Mouse (Mus musculus): ENCODE measurements at regions not wholly inside any gene's neighbourhood (a gene's known extent, or its start where the extent isn't known, plus 50 kb on each side); places are given as distances from the start of the nearest gene placed in this dataset.

DNA sequence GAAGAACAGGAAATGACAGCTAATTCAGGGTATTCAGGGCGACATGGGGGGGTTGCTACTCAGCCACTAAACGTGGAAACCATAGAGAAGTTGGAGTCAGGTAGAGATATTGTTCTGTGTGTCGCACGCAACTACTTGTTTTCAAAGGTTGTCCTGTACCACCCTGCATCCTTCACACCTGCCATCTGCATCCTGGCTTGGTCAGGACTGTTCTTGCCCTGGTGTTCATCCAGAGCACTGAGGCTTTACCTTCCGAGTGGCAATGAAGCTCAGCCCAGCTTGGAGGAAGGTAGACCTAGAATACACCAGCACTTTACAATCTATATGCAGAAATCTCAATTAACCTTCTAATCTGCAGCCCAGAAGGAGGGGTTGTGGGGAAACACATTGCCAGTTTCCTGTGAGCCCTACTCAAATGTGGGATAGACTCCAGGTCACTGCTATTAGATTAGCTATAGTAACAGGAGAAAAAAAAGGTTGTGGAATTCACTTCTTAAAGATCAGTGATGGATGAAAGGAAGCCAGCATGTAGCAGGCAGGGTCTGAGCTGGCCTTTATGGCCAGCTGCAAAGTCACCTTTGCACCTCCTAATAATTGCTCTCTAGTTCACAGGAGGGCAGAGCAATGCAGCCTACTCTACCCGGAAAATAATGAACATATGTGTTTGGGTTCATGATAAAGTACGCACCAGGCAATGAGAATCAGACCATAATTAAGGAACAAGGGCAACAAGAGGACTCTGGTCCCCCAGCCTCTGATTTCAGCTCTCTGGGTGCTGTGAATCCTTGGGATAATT lies 186.3 kb downstream of the Tcp10c start:
- Histone ChIP-seq H3K4me2 (replicated peaks; ENCODE audit: low read depth) (no peak overlapping the region), H3K36me3 (ENCODE audit: control insufficient read depth, insufficient read depth, low read length) (no peaks in the 10 kb centered on the region), H3K4me1 (replicated peaks; ENCODE audit: control insufficient read depth, insufficient read depth) (no peaks in the 10 kb centered on the region), H3K27me3 (ENCODE audit: control insufficient read depth, insufficient read depth, low read length) (no peaks in the 10 kb centered on the region), H3K27ac (replicated peaks) (no peak overlapping the region), H3K9ac (ENCODE audit: low read length) (no peak overlapping the region), H3K9me3 (ENCODE audit: control insufficient read depth, low read length) (0 out of 2 replicates have a peak, but pooled peaks cover 4% of the 10 kb centered on the region), H3K4me3 (ENCODE audit: low read depth, low read length) (no peak overlapping the region)
- DNase-seq (ENCODE audit: low spot score), result no peak
- 76% methylated on average over 7 of the region's 7 CpGs for WGBS
- peak; percentile 17; the same call in 1 of the 2 replicates for ATAC-seq (ENCODE audit: low FRiP score, low TSS enrichment)
- no peak for TF ChIP-seq EP300 (optimal IDR thresholded peaks at IDR 0.05)

DNA sequence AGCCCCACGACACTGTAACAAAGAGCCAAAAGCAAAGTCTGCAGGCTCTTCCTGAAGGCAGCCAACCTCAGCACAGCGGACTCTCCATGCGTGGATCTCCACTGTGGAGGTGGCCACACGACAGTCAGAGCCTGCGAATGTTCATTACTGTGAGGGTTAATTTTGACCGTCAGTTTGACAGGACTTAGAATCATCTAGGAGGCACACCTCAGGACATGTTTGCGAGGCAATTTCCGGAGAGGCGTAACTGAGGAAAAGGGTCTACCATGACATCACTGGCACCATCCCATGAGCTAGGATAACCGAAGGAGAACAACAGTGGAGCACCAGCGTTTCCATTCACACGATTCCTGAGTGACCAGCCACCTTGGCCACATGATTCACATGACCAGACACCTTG lies 186.9 kb downstream of the Tcp10c start:
- H3K27me3 ChIP-seq (ENCODE audit: control insufficient read depth, insufficient read depth, low read length), result no peaks in the 10 kb centered on the region
- no peak overlapping the region for H3K9ac ChIP-seq (ENCODE audit: low read length)
- H3K4me3 ChIP-seq (ENCODE audit: low read depth, low read length), result no peak overlapping the region
- 0 out of 2 replicates have a peak, but pooled peaks have one; percentile 9 for ATAC-seq (ENCODE audit: low FRiP score, low TSS enrichment)
- 0 out of 2 replicates have a peak, but pooled peaks cover 4% of the 10 kb centered on the region for H3K9me3 ChIP-seq (ENCODE audit: control insufficient read depth, low read length)
- WGBS, result 66% methylated on average over 12 of the region's 12 CpGs
- H3K36me3 ChIP-seq (ENCODE audit: control insufficient read depth, insufficient read depth, low read length), result no peaks in the 10 kb centered on the region
- no peak overlapping the region for H3K27ac ChIP-seq (replicated peaks)
- TF ChIP-seq EP300 (optimal IDR thresholded peaks at IDR 0.05) (no peak), CTCF (IDR thresholded peaks at IDR 0.05; ENCODE audit: low read depth) (no peak)
- no peak overlapping the region for H3K4me2 ChIP-seq (replicated peaks; ENCODE audit: low read depth)
- DNase-seq (ENCODE audit: low spot score), result no peak
- H3K4me1 ChIP-seq (replicated peaks; ENCODE audit: control insufficient read depth, insufficient read depth), result no peaks in the 10 kb centered on the region

DNA sequence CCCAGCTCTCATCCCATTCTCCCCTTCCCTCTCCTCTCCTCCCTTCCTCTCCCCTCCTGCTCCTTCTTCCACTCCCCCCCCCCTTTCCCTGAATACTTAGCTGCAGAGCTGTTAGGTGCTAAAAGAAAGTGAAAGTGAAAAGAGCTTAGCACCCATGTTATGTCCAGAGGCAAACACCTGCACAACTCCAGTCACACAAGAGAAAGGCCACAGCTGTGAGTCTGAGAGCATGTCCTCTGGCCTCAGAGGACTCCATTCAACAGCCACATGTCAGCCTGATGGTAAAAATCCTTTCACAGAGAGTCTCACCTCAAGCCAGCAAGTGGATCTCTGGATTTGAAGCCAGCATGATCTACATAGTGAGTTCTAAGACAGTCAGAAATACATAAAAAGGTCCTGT lies 187.9 kb downstream of the Tcp10c start:
- TF ChIP-seq EP300 (optimal IDR thresholded peaks at IDR 0.05) (no peak), CTCF (IDR thresholded peaks at IDR 0.05; ENCODE audit: low read depth) (no peak)
- H3K9me3 ChIP-seq (ENCODE audit: control insufficient read depth, low read length), result peaks cover 10% of the 10 kb centered on the region
- no peak overlapping the region for H3K4me3 ChIP-seq (ENCODE audit: low read depth, low read length)

GRCm38 (mm10) chr17:13542856-13543255 lies 188.5 kb downstream of the Tcp10c start:
- DNase-seq (ENCODE audit: low spot score) (no peak), ATAC-seq (ENCODE audit: low FRiP score, low TSS enrichment) (no peak)
- peaks cover 14% of the 10 kb centered on the region for H3K9me3 ChIP-seq (ENCODE audit: control insufficient read depth, low read length)
- no peak overlapping the region for H3K9ac ChIP-seq (ENCODE audit: low read length)
- no peak overlapping the region for H3K4me2 ChIP-seq (replicated peaks; ENCODE audit: low read depth)
- H3K36me3 ChIP-seq (ENCODE audit: control insufficient read depth, insufficient read depth, low read length), result no peaks in the 10 kb centered on the region
- 68% methylated on average over 10 of the region's 10 CpGs for WGBS
- no peaks in the 10 kb centered on the region for H3K4me1 ChIP-seq (replicated peaks; ENCODE audit: control insufficient read depth, insufficient read depth)
- no peak overlapping the region for H3K4me3 ChIP-seq (ENCODE audit: low read depth, low read length)
- no peak overlapping the region for H3K27ac ChIP-seq (replicated peaks)
- H3K27me3 ChIP-seq (ENCODE audit: control insufficient read depth, insufficient read depth, low read length), result no peaks in the 10 kb centered on the region
- TF ChIP-seq CTCF (IDR thresholded peaks at IDR 0.05; ENCODE audit: low read depth) (no peak), EP300 (optimal IDR thresholded peaks at IDR 0.05) (no peak)

More for the DNA sequence above, 187.9 kb downstream of the Tcp10c start:
- no peaks in the 10 kb centered on the region for H3K27me3 ChIP-seq (ENCODE audit: control insufficient read depth, insufficient read depth, low read length)
- no peak for DNase-seq (ENCODE audit: low spot score)
- H3K27ac ChIP-seq (replicated peaks), result no peak overlapping the region
- H3K4me2 ChIP-seq (replicated peaks; ENCODE audit: low read depth), result no peak overlapping the region
- ATAC-seq (ENCODE audit: low FRiP score, low TSS enrichment), result no peak
- H3K4me1 ChIP-seq (replicated peaks; ENCODE audit: control insufficient read depth, insufficient read depth), result no peaks in the 10 kb centered on the region
- H3K36me3 ChIP-seq (ENCODE audit: control insufficient read depth, insufficient read depth, low read length), result no peaks in the 10 kb centered on the region
- no peak overlapping the region for H3K9ac ChIP-seq (ENCODE audit: low read length)

DNA sequence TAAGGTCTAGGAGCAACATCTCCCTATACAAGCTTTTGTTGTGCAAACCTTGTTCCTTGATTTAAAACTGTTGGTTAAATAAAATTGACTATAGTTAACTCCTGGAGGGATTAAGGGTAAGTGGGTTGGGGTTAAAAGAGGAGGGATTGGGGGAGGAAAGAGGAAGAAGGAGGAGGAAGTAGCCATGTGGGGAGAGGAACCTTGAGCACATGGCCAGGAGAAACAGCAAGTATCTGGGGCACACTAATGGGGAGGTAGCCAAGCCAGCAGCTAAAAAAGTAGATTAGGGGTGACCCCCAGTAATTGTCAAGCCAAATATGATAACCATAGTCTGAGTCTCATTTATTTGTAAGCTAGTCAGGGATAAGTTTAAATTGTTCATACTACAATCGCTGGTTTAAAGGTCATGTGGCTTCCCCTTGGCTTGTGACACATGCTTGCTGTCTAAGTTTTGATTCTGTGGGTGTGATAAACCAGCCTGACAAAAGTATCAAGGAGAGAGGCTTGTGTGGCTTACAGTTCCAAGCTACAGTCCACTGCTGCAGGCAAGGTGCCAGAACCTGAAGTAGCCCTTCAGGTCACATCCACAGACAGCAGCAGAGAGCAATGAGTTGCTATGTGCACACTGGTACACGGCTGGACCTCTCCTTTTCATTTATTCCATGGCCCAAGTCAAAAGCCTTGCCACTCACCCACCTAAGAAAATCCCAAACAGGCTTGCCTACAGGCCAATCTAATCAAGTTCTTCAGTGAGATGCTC lies 189.8 kb downstream of the Tcp10c start:
- 55% methylated on average over 2 of the region's 2 CpGs for WGBS
- Histone ChIP-seq H3K9me3 (ENCODE audit: control insufficient read depth, low read length) (peaks cover 21% of the 10 kb centered on the region), H3K9ac (ENCODE audit: low read length) (no peak overlapping the region), H3K27me3 (ENCODE audit: control insufficient read depth, insufficient read depth, low read length) (no peaks in the 10 kb centered on the region), H3K4me1 (replicated peaks; ENCODE audit: control insufficient read depth, insufficient read depth) (no peaks in the 10 kb centered on the region), H3K4me3 (ENCODE audit: low read depth, low read length) (no peak overlapping the region), H3K27ac (replicated peaks) (no peak overlapping the region), H3K36me3 (ENCODE audit: control insufficient read depth, insufficient read depth, low read length) (no peaks in the 10 kb centered on the region), H3K4me2 (replicated peaks; ENCODE audit: low read depth) (no peak overlapping the region)
- no peak for TF ChIP-seq CTCF (IDR thresholded peaks at IDR 0.05; ENCODE audit: low read depth)
- no peak for TF ChIP-seq EP300 (optimal IDR thresholded peaks at IDR 0.05)
- ATAC-seq (ENCODE audit: low FRiP score, low TSS enrichment) (no peak), DNase-seq (ENCODE audit: low spot score) (no peak)

- TF ChIP-seq EP300 (optimal IDR thresholded peaks at IDR 0.05) (no peak), CTCF (IDR thresholded peaks at IDR 0.05; ENCODE audit: low read depth) (no peak)
- Histone ChIP-seq H3K9me3 (ENCODE audit: control insufficient read depth, low read length) (peaks cover 21% of the 10 kb centered on the region), H3K4me3 (ENCODE audit: low read depth, low read length) (no peak overlapping the region), H3K27ac (replicated peaks) (no peak overlapping the region), H3K27me3 (ENCODE audit: control insufficient read depth, insufficient read depth, low read length) (no peaks in the 10 kb centered on the region), H3K4me1 (replicated peaks; ENCODE audit: control insufficient read depth, insufficient read depth) (no peaks in the 10 kb centered on the region), H3K36me3 (ENCODE audit: control insufficient read depth, insufficient read depth, low read length) (no peaks in the 10 kb centered on the region), H3K9ac (ENCODE audit: low read length) (no peak overlapping the region), H3K4me2 (replicated peaks; ENCODE audit: low read depth) (no peak overlapping the region)
- DNase-seq (ENCODE audit: low spot score), result no peak
- WGBS, result 62% methylated on average over 3 of the region's 3 CpGs
- ATAC-seq (ENCODE audit: low FRiP score, low TSS enrichment), result no peak
Measured at GRCm38 (mm10) chr17:13546249-13546648, 191.9 kb downstream of the Tcp10c start.

Data from stomach, postnatal 0 days (tissue).